Mouse (Mus musculus): Measurements from ENCODE around the gene Unc13d. TPM values are rescaled to one million over a fixed set of nuclear protein-coding genes. Genes with fewer than 3 reads are reported as not detected.

Gene Unc13d
- polyA plus RNA-seq, 1 experiment from 2014 or later, result 0.33 TPM

DNA sequence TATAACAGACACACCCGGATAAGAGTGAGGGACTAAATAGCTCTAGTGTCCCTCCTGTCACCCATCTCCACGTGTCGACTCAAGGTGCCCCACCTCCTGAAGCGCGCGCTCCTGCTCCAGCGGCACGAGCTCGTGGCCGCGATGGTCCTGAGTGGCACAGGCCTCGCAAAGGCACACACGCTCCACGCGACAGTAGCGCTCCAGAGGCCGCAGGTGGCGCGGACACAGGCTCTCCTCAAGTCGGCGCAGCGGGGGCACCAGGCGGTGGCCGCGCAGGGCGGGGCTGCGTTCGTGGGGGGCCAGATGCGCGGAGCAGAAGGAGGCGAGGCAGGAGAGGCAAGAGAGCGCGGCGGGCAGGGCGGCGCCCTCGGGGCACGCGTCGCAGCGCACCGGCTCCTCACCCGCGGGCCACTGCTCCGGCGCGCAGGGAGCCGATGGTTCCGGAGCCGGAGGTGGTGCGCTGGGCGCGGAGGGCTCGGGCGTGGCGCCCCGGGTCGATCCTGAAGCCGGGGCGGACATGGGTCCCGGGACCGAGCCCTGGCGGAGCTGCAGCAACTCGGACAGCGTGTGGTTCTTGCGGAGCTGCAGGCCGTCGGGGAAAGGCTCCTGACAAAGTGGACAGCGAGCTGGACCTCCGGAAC, 31.8 kb upstream of the Unc13d start:
- no peak for DNase-seq (ENCODE audit: low read depth, low spot score)
- ChIA-PET POLR2A (interaction anchor here (0.6 to 2.3 kb wide), 6 partner anchors 10 to 87 kb away, joined by 3 to 12 read pairs (median 4); no protein-coding TSS in a partner anchor), CTCF (interaction anchor here (1.0 to 2.9 kb wide), 4 partner anchors 12 to 22 kb away, joined by 3 to 18 read pairs (median 4); partner anchors contain the start of gene Wbp2)
- TF ChIP-seq CTCF (IDR thresholded peaks at IDR 0.05), result no peak
- H3K27me3 ChIP-seq, result no peaks in the 10 kb centered on the region
- in situ Hi-C loops (cut with MboI; ENCODE audit: low pct_unique_long_range_greater_than_20kb), result no loop called here
- peak; percentile 24 for ATAC-seq

DNA sequence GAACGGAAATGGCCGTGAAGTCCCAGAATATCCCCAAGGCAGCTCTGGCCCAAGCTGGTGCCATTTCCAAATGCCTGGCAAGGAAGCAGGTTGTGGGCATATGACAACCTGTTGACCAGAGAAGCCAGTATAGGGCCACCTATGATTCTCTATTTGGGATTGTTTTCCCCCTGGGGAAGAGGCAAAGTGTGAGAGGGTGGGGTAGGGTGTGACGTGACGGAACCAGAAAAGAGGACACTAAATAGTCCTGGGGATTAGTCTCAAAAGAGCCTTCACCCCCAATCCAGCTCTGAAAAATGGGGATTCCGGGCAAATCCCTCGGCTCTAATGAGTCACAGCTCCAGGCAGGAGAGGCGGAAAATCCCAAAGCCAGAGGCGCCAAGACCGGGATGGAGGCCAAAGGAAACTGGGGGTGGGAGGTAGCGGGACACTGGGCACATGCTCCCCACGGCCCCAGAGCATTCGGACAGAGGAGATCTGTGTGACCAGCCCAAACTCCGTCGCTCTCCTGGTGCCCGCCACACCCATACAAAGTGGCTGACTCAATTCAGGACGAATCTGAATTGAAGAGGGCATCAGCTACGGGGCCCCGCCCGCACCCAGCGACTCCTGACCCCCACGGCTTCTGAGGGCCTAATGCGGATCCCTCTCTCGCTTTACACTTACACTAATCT, 30.8 kb upstream of the Unc13d start:
- in situ Hi-C loops (cut with MboI; ENCODE audit: low pct_unique_long_range_greater_than_20kb), result no loop called here
- CTCF ChIA-PET, result interaction anchor here (1.1 to 1.3 kb wide), 2 partner anchors 18 to 21 kb away, joined by 3 read pairs; partner anchors contain the start of gene Wbp2
- no peaks in the 10 kb centered on the region for H3K27me3 ChIP-seq
- ATAC-seq, result no peak
- no peak for TF ChIP-seq CTCF (IDR thresholded peaks at IDR 0.05)
- DNase-seq (ENCODE audit: low read depth, low spot score), result no peak
- POLR2A ChIA-PET, result interaction anchor here (0.6 to 2.4 kb wide), 7 partner anchors 9 to 86 kb away, joined by 3 to 13 read pairs (median 5); no protein-coding TSS in a partner anchor

DNA sequence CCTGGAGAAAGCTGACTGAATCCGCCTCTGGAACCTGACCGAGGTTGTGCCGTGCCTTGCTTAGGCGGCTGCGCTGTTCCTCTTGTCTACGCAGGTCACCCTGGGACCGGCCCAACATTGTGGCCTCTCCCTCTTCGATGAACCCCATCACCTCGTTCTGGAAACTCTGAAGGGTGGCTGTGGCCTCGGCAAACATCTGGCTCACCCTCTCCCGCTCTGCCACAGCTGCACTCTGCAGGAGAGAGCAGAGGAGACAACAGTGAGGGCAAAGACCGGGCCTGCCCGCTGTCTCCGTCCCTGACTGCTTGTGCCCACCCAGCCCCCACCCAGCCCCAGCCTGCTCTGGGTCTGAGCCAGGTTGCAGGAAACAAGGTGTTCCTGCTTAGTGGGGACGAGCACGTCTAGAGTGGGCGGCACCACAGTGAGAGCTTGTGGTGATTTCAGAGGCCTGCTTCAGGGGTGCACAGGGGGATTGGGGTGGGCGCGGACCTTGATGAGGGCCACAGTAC, 30.1 kb upstream of the Unc13d start:
- no peak for ATAC-seq
- CTCF ChIA-PET, result interaction anchor here (1.0 to 2.0 kb wide), 3 partner anchors 10 to 19 kb away, joined by 3 to 8 read pairs (median 4); no protein-coding TSS in a partner anchor
- no peaks in the 10 kb centered on the region for H3K27me3 ChIP-seq
- no peak for TF ChIP-seq CTCF (IDR thresholded peaks at IDR 0.05)
- in situ Hi-C loops (cut with MboI; ENCODE audit: low pct_unique_long_range_greater_than_20kb), result no loop called here
- DNase-seq (ENCODE audit: low read depth, low spot score), result no peak
- POLR2A ChIA-PET, result interaction anchor here (1.0 to 2.4 kb wide), 4 partner anchors 8 to 21 kb away, joined by 3 to 13 read pairs (median 8); no protein-coding TSS in a partner anchor

DNA sequence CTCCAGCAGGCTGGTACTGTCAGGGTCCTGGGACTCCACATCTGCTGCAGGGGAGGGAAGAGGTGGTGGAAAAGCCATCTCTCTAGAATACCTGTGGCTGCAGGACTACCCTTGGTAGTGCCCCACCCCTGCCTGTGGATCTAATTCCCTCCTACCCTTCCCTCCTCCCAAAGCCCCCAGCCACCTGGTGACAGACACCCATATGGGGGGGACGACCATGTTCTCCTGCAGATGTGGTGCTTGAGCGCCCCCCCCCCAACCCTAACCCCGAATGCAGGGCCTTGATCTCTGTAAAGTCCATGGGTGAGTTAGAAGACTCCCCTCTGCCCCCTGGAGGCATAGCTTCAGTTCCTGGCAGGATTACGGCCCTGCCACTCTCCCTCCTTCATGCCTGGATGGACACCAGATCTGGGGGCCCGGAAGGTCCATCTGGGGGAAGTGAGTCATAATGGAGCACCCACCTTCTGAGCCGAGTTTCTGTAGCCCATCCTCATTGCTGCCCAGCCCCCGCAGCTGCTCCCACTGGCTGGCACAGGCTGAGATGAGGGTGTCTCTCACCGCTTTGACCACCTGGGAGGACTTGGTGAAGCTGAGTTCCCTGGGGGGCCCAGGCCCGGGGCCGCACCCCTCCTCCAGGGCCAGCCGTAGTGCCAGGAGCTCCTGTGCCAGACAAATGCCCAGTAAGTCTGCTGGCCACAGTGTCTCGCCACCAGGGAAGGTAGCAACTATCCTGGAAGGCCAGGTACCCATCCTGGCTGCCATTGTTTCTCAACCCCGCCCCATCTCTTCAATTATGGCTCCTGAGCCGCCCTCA, 29.4 kb upstream of the Unc13d start:
- DNase-seq (ENCODE audit: low read depth, low spot score), result no peak
- CTCF ChIA-PET, result interaction anchor here (1.0 to 2.0 kb wide), 3 partner anchors 9 to 18 kb away, joined by 3 to 8 read pairs (median 4); no protein-coding TSS in a partner anchor
- H3K27me3 ChIP-seq, result no peaks in the 10 kb centered on the region
- ATAC-seq, result no peak
- in situ Hi-C loops (cut with MboI; ENCODE audit: low pct_unique_long_range_greater_than_20kb), result no loop called here
- POLR2A ChIA-PET, result interaction anchor here (0.6 to 2.4 kb wide), 3 partner anchors 9 to 145 kb away, joined by 3 to 13 read pairs (median 4); no protein-coding TSS in a partner anchor
- no peak for TF ChIP-seq CTCF (IDR thresholded peaks at IDR 0.05)

DNA sequence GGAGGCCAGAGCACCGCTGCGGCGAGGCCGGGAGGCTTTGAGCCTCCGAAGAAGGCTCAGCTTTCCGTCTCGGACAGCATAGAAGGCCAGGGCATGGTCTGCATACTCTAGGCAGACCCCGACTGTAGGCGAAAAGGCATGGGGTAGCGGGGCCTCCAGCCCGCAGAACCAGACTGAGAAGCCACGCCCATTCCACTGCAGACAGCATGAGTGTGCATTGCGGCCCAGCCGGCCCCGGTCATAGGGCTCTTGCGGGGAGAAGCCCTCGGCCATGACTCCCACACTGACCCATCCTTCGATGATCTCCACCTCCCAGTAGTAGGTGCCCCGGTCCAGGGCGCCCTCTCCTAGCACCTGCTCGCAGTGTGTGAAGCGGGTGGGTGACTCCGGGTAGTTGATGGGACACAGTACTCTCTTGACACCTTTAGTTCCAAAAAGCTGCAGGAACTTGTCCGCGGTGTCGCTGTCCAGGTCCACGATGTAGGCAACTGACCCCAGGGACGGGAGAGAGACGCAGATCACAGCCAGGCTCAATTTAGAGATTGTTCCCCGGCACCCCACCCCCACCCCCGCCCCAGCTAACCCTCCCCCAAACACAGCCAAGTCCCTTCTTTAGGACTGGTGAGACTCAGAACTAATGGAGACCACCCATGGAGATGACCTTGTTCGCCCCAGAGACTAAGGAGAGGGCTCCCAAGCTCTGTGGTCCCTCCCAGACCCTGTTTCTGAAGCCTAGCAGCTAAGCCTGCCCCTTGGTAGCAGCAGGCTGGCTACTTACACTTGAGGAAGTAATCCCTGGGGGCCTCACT, 28.6 kb upstream of the Unc13d start:
- no peak for DNase-seq (ENCODE audit: low read depth, low spot score)
- H3K27me3 ChIP-seq, result no peaks in the 10 kb centered on the region
- ChIA-PET POLR2A (interaction anchor here (2.4 kb wide), 1 partner anchor 8 kb away, joined by 13 read pairs; no protein-coding TSS in a partner anchor), CTCF (interaction anchor here (1.5 to 2.0 kb wide), 2 partner anchors 8 to 15 kb away, joined by 4 to 8 read pairs; no protein-coding TSS in a partner anchor)
- no peak for ATAC-seq
- in situ Hi-C loops (cut with MboI; ENCODE audit: low pct_unique_long_range_greater_than_20kb), result no loop called here
- no peak for TF ChIP-seq CTCF (IDR thresholded peaks at IDR 0.05)

DNA sequence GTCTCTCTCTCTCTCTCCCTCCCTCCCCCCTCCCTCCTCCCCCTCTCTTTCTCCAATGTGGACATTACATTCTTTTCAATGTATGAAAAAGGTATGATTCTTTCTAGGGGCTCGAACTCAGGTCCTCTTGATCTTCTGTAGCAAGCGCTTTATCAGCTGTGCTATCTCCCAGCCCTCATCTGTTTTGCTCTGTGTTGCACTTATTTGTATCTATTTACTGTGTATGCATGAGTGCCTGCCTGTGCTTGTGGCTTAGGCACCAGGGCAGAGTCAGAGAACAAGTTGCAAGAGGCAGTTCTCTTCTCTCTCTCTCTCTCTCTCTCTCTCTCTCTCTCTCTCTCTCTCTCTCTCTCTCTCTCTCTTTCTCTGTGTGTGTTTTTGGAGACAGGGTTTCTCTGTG, 27.3 kb upstream of the Unc13d start:
- no peak for TF ChIP-seq CTCF (IDR thresholded peaks at IDR 0.05)
- ATAC-seq (no peak), DNase-seq (ENCODE audit: low read depth, low spot score) (no peak)
- in situ Hi-C loops (cut with MboI; ENCODE audit: low pct_unique_long_range_greater_than_20kb), result no loop called here
- POLR2A ChIA-PET, result interaction anchor here (0.5 to 1.4 kb wide), 4 partner anchors 17 to 120 kb away, joined by 3 to 6 read pairs (median 4); no protein-coding TSS in a partner anchor
- CTCF ChIA-PET, result interaction anchor here (1.0 to 1.5 kb wide), 2 partner anchors 13 to 14 kb away, joined by 3 to 4 read pairs; no protein-coding TSS in a partner anchor
- no peaks in the 10 kb centered on the region for H3K27me3 ChIP-seq

DNA sequence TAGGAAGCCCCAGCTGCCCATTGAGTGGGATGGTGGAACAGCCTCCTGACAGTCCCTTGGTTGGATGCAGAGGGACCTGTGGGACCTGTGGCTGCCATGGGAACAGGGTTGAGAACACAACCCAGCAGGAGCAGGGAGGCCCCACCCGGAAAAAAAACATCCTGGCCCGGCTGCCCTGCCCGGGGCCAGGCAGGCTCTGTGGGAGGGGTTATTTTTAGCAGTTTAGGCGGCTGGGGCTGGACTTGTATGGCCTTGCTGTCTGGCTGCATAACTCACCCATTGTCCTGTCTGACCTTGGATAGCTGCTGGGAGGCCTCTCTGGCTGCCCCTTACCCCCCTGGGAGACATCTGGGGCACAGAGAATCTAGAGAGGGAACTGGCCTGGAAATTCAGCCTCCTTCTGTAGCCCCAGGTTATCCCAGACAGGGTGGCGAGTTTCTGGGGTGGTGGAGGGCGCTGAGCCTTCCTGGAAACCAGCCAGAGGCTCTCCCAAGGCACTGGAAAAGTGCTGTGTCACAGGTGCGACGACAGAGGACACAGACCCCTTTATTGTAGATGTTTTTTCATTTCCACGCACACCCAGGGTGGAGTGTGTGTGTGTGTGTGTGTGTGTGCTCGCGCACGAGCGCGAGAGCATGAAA, 26.4 kb upstream of the Unc13d start:
- H3K27me3 ChIP-seq, result no peaks in the 10 kb centered on the region
- in situ Hi-C loops (cut with MboI; ENCODE audit: low pct_unique_long_range_greater_than_20kb), result no loop called here
- peak; percentile 44 for ATAC-seq
- no peak for TF ChIP-seq CTCF (IDR thresholded peaks at IDR 0.05)
- ChIA-PET CTCF (interaction anchor here (1.0 kb wide), 2 partner anchors 12 to 14 kb away, joined by 3 read pairs; no protein-coding TSS in a partner anchor), POLR2A (interaction anchor here (1.1 to 1.4 kb wide), 2 partner anchors 16 to 26 kb away, joined by 3 to 6 read pairs; no protein-coding TSS in a partner anchor)
- no peak for DNase-seq (ENCODE audit: low read depth, low spot score)

DNA sequence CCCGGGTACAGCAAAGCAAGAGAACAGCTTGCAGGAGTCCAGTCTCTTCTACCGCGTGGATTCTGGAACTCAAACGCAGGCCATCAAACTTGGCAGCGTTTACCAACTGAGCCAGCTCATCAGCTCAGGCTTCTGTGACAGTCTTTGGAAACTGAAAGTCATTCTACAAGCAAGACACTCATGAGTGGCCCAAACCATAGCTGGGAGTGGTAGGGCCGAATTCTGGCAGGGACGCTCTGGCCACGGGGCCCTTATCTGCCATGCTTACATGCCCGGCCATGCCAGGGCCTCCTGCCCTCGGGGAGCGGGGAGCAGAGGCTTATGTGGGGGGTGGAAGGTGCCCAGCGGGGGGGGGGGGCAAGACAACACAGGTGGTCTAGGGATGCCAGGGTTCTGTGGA, 25.8 kb upstream of the Unc13d start:
- DNase-seq (ENCODE audit: low read depth, low spot score), result no peak
- H3K27me3 ChIP-seq, result no peaks in the 10 kb centered on the region
- POLR2A ChIA-PET, result no interaction called here
- CTCF ChIA-PET, result interaction anchor here (1.0 kb wide), 1 partner anchor 12 kb away, joined by 3 read pairs; no protein-coding TSS in a partner anchor
- in situ Hi-C loops (cut with MboI; ENCODE audit: low pct_unique_long_range_greater_than_20kb), result no loop called here
- no peak for ATAC-seq
- TF ChIP-seq CTCF (IDR thresholded peaks at IDR 0.05), result no peak
